In genomic region chr11:5260942-5261459, GRCm38 (mm10) we compare ENCODE assay signal across 8 mouse cellular contexts. TPM values are rescaled to one million over a fixed set of nuclear protein-coding genes. Genes with fewer than 3 reads are reported as not detected.
DNase-seq lines count a peak whose midpoint lies in the region; ATAC-seq and TF ChIP-seq lines count a peak whose summit lies in the region.

No protein-coding gene starts in this region.

- TF ChIP-seq EP300 in lung, postnatal 0 days (IDR thresholded peaks at IDR 0.05) = no peak

- WGBS in lung, postnatal 0 days = under 1% methylated on average over 33 of the region's 42 CpGs
- WGBS in olfactory bulb, adult 2 months = under 1% methylated on average over 42 of the region's 42 CpGs

- H3K9ac ChIP-seq in lung, postnatal 0 days (replicated peaks; ENCODE audit: low read depth) = peak overlapping the region; percentile 88

- no peaks in the 10 kb centered on the region for H3K27me3 ChIP-seq in lung, postnatal 0 days (replicated peaks; ENCODE audit: insufficient read depth, low read length)

- no peaks in the 10 kb centered on the region for H3K36me3 ChIP-seq in lung, postnatal 0 days (ENCODE audit: insufficient read depth, low read length)

- peak; percentile 48 for ATAC-seq in lung, postnatal 0 days

- peak; percentile 57 for DNase-seq in urinary bladder, postnatal 14 days (ENCODE audit: low spot score)
- no peak for DNase-seq in urinary bladder, adult 18-20 months (ENCODE audit: low spot score in 2 of 2)
- DNase-seq in cerebellum, postnatal 10 days = peak; percentile 53 to 62
- peak; percentile 28 for DNase-seq in gastrocnemius, postnatal 25 days
- peak; percentile 29 to 52 for DNase-seq in kidney, adult 8-10 months
- DNase-seq in lung, postnatal 0 days (ENCODE audit: low spot score) = peak; percentile 65
- DNase-seq in layer of hippocampus, adult 8-10 months (ENCODE audit: low spot score in 2 of 2) = no peak

- peaks cover 10% of the 10 kb centered on the region; the same call in 1 of the 2 replicates for H3K4me1 ChIP-seq in lung, postnatal 0 days (ENCODE audit: insufficient read depth, low read depth, low read length)
- H3K4me1 ChIP-seq in olfactory bulb, adult 2 months (ENCODE audit: control insufficient read depth, insufficient read depth, low read length) = peaks cover 23% of the 10 kb centered on the region

- peak; percentile 27 for TF ChIP-seq CTCF in lung, postnatal 0 days (IDR thresholded peaks at IDR 0.05)
- TF ChIP-seq CTCF in olfactory bulb, adult 2 months (IDR thresholded peaks at IDR 0.05; ENCODE audit: insufficient read depth, low read depth, low read length) = no peak

- H3K4me3 ChIP-seq in lung, postnatal 0 days (ENCODE audit: low read depth, low read length) = peak overlapping the region; percentile 95
- H3K4me3 ChIP-seq in olfactory bulb, adult 2 months (ENCODE audit: insufficient read depth, low read depth, low read length) = peak overlapping the region; percentile 95

- H3K4me2 ChIP-seq in lung, postnatal 0 days (replicated peaks; ENCODE audit: low read depth, low read length) = peak overlapping the region; percentile 66

- TF ChIP-seq POLR2A in olfactory bulb, adult 2 months (IDR thresholded peaks at IDR 0.05; ENCODE audit: insufficient read depth, low read depth, low read length) = no peak

- no peaks in the 10 kb centered on the region for H3K9me3 ChIP-seq in lung, postnatal 0 days (ENCODE audit: low read length)

- H3K27ac ChIP-seq in lung, postnatal 0 days (ENCODE audit: low read length) = peak overlapping the region; percentile 90
- no peak overlapping the region for H3K27ac ChIP-seq in olfactory bulb, adult 2 months (ENCODE audit: insufficient read depth, low read depth, low read length)

RNA-seq across cellular contexts. Expression of gene Kremen1, which starts 0.4 kb away (rescaled TPM):
- total RNA-seq in gastrocnemius, postnatal 25 days (2021) = 10 to 100 TPM; 35.0 to 47.6 TPM
- 13.3 and 14.7 TPM in 2 replicates for polyA plus RNA-seq in lung, postnatal 0 days (2015; fragmentation: Nextera tagmentation; extraction: Ambion mirVana)
- 126 TPM in 1 of 2 replicates, not detected in the other for polyA plus RNA-seq in olfactory bulb, adult 2 months (2012; ENCODE audit: insufficient read depth, insufficient read length, low replicate concordance, missing spikeins)
- total RNA-seq in layer of hippocampus, adult 8-10 months (2022) = 10 to 100 TPM; 13.5 to 15.6 (median 14.9) TPM

Comparison
In these comparisons a context has a peak if more than half of its experiments do, and no peak if none do; other contexts are left out.
1. DNase-seq: peak in urinary bladder, postnatal 14 days (single experiment), cerebellum, postnatal 10 days (2 of 2), gastrocnemius, postnatal 25 days (single experiment), kidney, adult 8-10 months (2 of 2) and lung, postnatal 0 days (single experiment); none in urinary bladder, adult 18-20 months (0 of 2) and layer of hippocampus, adult 8-10 months (0 of 2).